Mouse (Mus musculus): Measurements from ENCODE around the gene Grpel1. TPM values are rescaled to one million over a fixed set of nuclear protein-coding genes. Genes with fewer than 3 reads are reported as not detected.
A peak's percentile ranks its signal among the peaks of the same experiment; 100 is the strongest.

Gene Grpel1
- polyA plus RNA-seq, 1 experiment from 2014 or later: 66.5 TPM

GRCm38 (mm10) chr5:36465889-36466288 lies 1.1 kb downstream of the Grpel1 start:
- no peaks in the 10 kb centered on the region for H3K27me3 ChIP-seq (replicated peaks; ENCODE audit: control insufficient read depth, insufficient read depth, low read length)
- WGBS: 27% methylated on average over 8 of the region's 8 CpGs
- H3K4me3 ChIP-seq (ENCODE audit: low read depth, low read length): peak overlapping the region; percentile 94
- peak overlapping the region; percentile 74 for H3K9ac ChIP-seq (ENCODE audit: low read length)
- ATAC-seq (replicated peaks; ENCODE audit: low FRiP score, low TSS enrichment, low read depth): no peak
- DNase-seq (ENCODE audit: low spot score): no peak
- no peak overlapping the region for H3K27ac ChIP-seq (ENCODE audit: low read depth)
- peak overlapping the region; percentile 91 for H3K4me2 ChIP-seq (ENCODE audit: low read length)
- peaks cover 26% of the 10 kb centered on the region for H3K36me3 ChIP-seq (ENCODE audit: control insufficient read depth, insufficient read depth, low read length)
- H3K4me1 ChIP-seq (replicated peaks; ENCODE audit: control insufficient read depth, insufficient read depth, low read length): peaks cover 10% of the 10 kb centered on the region
- no peaks in the 10 kb centered on the region for H3K9me3 ChIP-seq (ENCODE audit: control insufficient read depth, low read length)

GRCm38 (mm10) chr5:36471206-36471605 lies 6.4 kb downstream of the Grpel1 start:
- WGBS: 95% methylated on average over 8 of the region's 8 CpGs
- Histone ChIP-seq H3K4me1 (replicated peaks; ENCODE audit: control insufficient read depth, insufficient read depth, low read length) (peaks cover 3% of the 10 kb centered on the region), H3K9ac (ENCODE audit: low read length) (no peak overlapping the region), H3K4me3 (ENCODE audit: low read depth, low read length) (no peak overlapping the region), H3K27me3 (replicated peaks; ENCODE audit: control insufficient read depth, insufficient read depth, low read length) (no peaks in the 10 kb centered on the region), H3K27ac (ENCODE audit: low read depth) (no peak overlapping the region), H3K4me2 (ENCODE audit: low read length) (no peak overlapping the region), H3K36me3 (ENCODE audit: control insufficient read depth, insufficient read depth, low read length) (peaks cover 69% of the 10 kb centered on the region), H3K9me3 (ENCODE audit: control insufficient read depth, low read length) (no peaks in the 10 kb centered on the region)
- ATAC-seq (replicated peaks; ENCODE audit: low FRiP score, low TSS enrichment, low read depth) (no peak), DNase-seq (ENCODE audit: low spot score) (no peak)

GRCm38 (mm10) chr5:36472876-36473655 lies 8.3 kb downstream of the Grpel1 start:
- H3K4me3 ChIP-seq (ENCODE audit: low read depth, low read length): no peak overlapping the region

GRCm38 (mm10) chr5:36474283-36474682 lies 9.5 kb downstream of the Grpel1 start:
- Histone ChIP-seq H3K4me1 (replicated peaks; ENCODE audit: control insufficient read depth, insufficient read depth, low read length) (no peaks in the 10 kb centered on the region), H3K27ac (ENCODE audit: low read depth) (no peak overlapping the region), H3K27me3 (replicated peaks; ENCODE audit: control insufficient read depth, insufficient read depth, low read length) (no peaks in the 10 kb centered on the region), H3K9ac (ENCODE audit: low read length) (no peak overlapping the region), H3K4me2 (ENCODE audit: low read length) (no peak overlapping the region), H3K36me3 (ENCODE audit: control insufficient read depth, insufficient read depth, low read length) (peaks cover 63% of the 10 kb centered on the region), H3K9me3 (ENCODE audit: control insufficient read depth, low read length) (no peaks in the 10 kb centered on the region), H3K4me3 (ENCODE audit: low read depth, low read length) (no peak overlapping the region)
- ATAC-seq (replicated peaks; ENCODE audit: low FRiP score, low TSS enrichment, low read depth) (0 out of 2 replicates have a peak, but pooled peaks have one; percentile 40), DNase-seq (ENCODE audit: low spot score) (peak; percentile 79)
- 92% methylated on average over 5 of the region's 5 CpGs for WGBS

More at GRCm38 (mm10) chr5:36472876-36473655, 8.3 kb downstream of the Grpel1 start:
- no peak for DNase-seq (ENCODE audit: low spot score)
- no peak overlapping the region for H3K27ac ChIP-seq (ENCODE audit: low read depth)
- H3K4me1 ChIP-seq (replicated peaks; ENCODE audit: control insufficient read depth, insufficient read depth, low read length): no peaks in the 10 kb centered on the region
- no peak for ATAC-seq (replicated peaks; ENCODE audit: low FRiP score, low TSS enrichment, low read depth)
- no peaks in the 10 kb centered on the region for H3K27me3 ChIP-seq (replicated peaks; ENCODE audit: control insufficient read depth, insufficient read depth, low read length)
- no peak overlapping the region for H3K9ac ChIP-seq (ENCODE audit: low read length)
- peaks cover 71% of the 10 kb centered on the region for H3K36me3 ChIP-seq (ENCODE audit: control insufficient read depth, insufficient read depth, low read length)
- no peaks in the 10 kb centered on the region for H3K9me3 ChIP-seq (ENCODE audit: control insufficient read depth, low read length)
- WGBS: 86% methylated on average over 4 of the region's 4 CpGs
- H3K4me2 ChIP-seq (ENCODE audit: low read length): no peak overlapping the region

GRCm38 (mm10) chr5:36477486-36477885 lies 12.7 kb downstream of the Grpel1 start:
- DNase-seq (ENCODE audit: low spot score) (no peak), ATAC-seq (replicated peaks; ENCODE audit: low FRiP score, low TSS enrichment, low read depth) (no peak)
- H3K9ac ChIP-seq (ENCODE audit: low read length): no peak overlapping the region
- H3K9me3 ChIP-seq (ENCODE audit: control insufficient read depth, low read length): no peaks in the 10 kb centered on the region
- H3K4me3 ChIP-seq (ENCODE audit: low read depth, low read length): no peak overlapping the region
- H3K36me3 ChIP-seq (ENCODE audit: control insufficient read depth, insufficient read depth, low read length): peaks cover 31% of the 10 kb centered on the region
- no peaks in the 10 kb centered on the region for H3K27me3 ChIP-seq (replicated peaks; ENCODE audit: control insufficient read depth, insufficient read depth, low read length)
- H3K27ac ChIP-seq (ENCODE audit: low read depth): no peak overlapping the region
- peaks cover 3% of the 10 kb centered on the region; the same call in 1 of the 2 replicates for H3K4me1 ChIP-seq (replicated peaks; ENCODE audit: control insufficient read depth, insufficient read depth, low read length)
- H3K4me2 ChIP-seq (ENCODE audit: low read length): no peak overlapping the region
- WGBS: 86% methylated on average over 3 of the region's 3 CpGs

- peaks cover 18% of the 10 kb centered on the region for H3K36me3 ChIP-seq (ENCODE audit: control insufficient read depth, insufficient read depth, low read length)
- no peak overlapping the region for H3K9ac ChIP-seq (ENCODE audit: low read length)
- H3K9me3 ChIP-seq (ENCODE audit: control insufficient read depth, low read length): no peaks in the 10 kb centered on the region
- WGBS: 86% methylated on average over 6 of the region's 6 CpGs
- H3K4me1 ChIP-seq (replicated peaks; ENCODE audit: control insufficient read depth, insufficient read depth, low read length): peaks cover 10% of the 10 kb centered on the region
- no peak overlapping the region for H3K4me2 ChIP-seq (ENCODE audit: low read length)
- no peaks in the 10 kb centered on the region for H3K27me3 ChIP-seq (replicated peaks; ENCODE audit: control insufficient read depth, insufficient read depth, low read length)
- H3K4me3 ChIP-seq (ENCODE audit: low read depth, low read length): no peak overlapping the region
- ATAC-seq (replicated peaks; ENCODE audit: low FRiP score, low TSS enrichment, low read depth) (no peak), DNase-seq (ENCODE audit: low spot score) (no peak)
- no peak overlapping the region for H3K27ac ChIP-seq (ENCODE audit: low read depth)
Measured at GRCm38 (mm10) chr5:36478540-36479420, 14.0 kb downstream of the Grpel1 start.

GRCm38 (mm10) chr5:36479735-36480134 lies 14.9 kb downstream of the Grpel1 start:
- H3K27me3 ChIP-seq (replicated peaks; ENCODE audit: control insufficient read depth, insufficient read depth, low read length): no peaks in the 10 kb centered on the region
- 67% methylated on average over 2 of the region's 2 CpGs for whole genome bisulfite sequencing
- DNase-seq (ENCODE audit: low spot score) (no peak), ATAC-seq (replicated peaks; ENCODE audit: low FRiP score, low TSS enrichment, low read depth) (no peak)
- no peak overlapping the region for H3K27ac ChIP-seq (ENCODE audit: low read depth)
- H3K9me3 ChIP-seq (ENCODE audit: control insufficient read depth, low read length): no peaks in the 10 kb centered on the region
- no peak overlapping the region for H3K9ac ChIP-seq (ENCODE audit: low read length)
- no peak overlapping the region for H3K4me2 ChIP-seq (ENCODE audit: low read length)
- peaks cover 10% of the 10 kb centered on the region for H3K4me1 ChIP-seq (replicated peaks; ENCODE audit: control insufficient read depth, insufficient read depth, low read length)
- H3K4me3 ChIP-seq (ENCODE audit: low read depth, low read length): no peak overlapping the region
- H3K36me3 ChIP-seq (ENCODE audit: control insufficient read depth, insufficient read depth, low read length): peaks cover 11% of the 10 kb centered on the region

GRCm38 (mm10) chr5:36480398-36480797 lies 15.6 kb downstream of the Grpel1 start:
- 97% methylated on average over 4 of the region's 4 CpGs for WGBS

More at GRCm38 (mm10) chr5:36480398-36480797, 15.6 kb downstream of the Grpel1 start:
- Histone ChIP-seq H3K9me3 (ENCODE audit: control insufficient read depth, low read length) (no peaks in the 10 kb centered on the region), H3K4me3 (ENCODE audit: low read depth, low read length) (no peak overlapping the region), H3K4me1 (replicated peaks; ENCODE audit: control insufficient read depth, insufficient read depth, low read length) (peaks cover 15% of the 10 kb centered on the region), H3K9ac (ENCODE audit: low read length) (no peak overlapping the region), H3K4me2 (ENCODE audit: low read length) (no peak overlapping the region), H3K27ac (ENCODE audit: low read depth) (no peak overlapping the region), H3K36me3 (ENCODE audit: control insufficient read depth, insufficient read depth, low read length) (peaks cover 11% of the 10 kb centered on the region), H3K27me3 (replicated peaks; ENCODE audit: control insufficient read depth, insufficient read depth, low read length) (peaks cover 5% of the 10 kb centered on the region)
- no peak for ATAC-seq (replicated peaks; ENCODE audit: low FRiP score, low TSS enrichment, low read depth)
- DNase-seq (ENCODE audit: low spot score): no peak

All from intestine, embryonic 14.5 days (tissue).